In genomic region chr7:45971831-45972723, GRCm38 (mm10) we compare ENCODE assay signal across 34 mouse cellular contexts. TPM values are rescaled to one million over a fixed set of nuclear protein-coding genes. Genes with fewer than 3 reads are reported as not detected.
DNase-seq lines count a peak whose midpoint lies in the region; ATAC-seq lines count a peak whose summit lies in the region.
"Had no signal": no experiment of that assay in that cellular context is flagged by ENCODE, and none has a peak within 500 bp of the region (broad histone marks: within the 10 kb centered on the region; RNA-seq: fewer than 3 reads in every experiment).

No protein-coding gene starts in this region.

- no peak overlapping the region for H3K27ac ChIP-seq in heart, embryonic 12.5 days (ENCODE audit: poor library complexity, severe bottlenecking)
- H3K27ac ChIP-seq in liver, embryonic 11.5 days (ENCODE audit: low read depth, low read length) = no peak overlapping the region
- H3K27ac ChIP-seq: embryonic facial prominence, embryonic 12.5 days; heart, embryonic 10.5 days; hindbrain, embryonic 12.5 days; limb, embryonic 13.5 days; liver, embryonic 13.5 days; macrophage; midbrain, embryonic 10.5 days; neural tube, embryonic 13.5 days; stomach, postnatal 0 days had no signal

- peak; percentile 30 for DNase-seq in 416B (ENCODE audit: low read depth)
- peak; percentile 63 for DNase-seq in ES-CJ7 (ENCODE audit: low read depth, low spot score)
- DNase-seq in WW6 (ENCODE audit: low read depth, low spot score) = peak; percentile 14
- DNase-seq in liver, embryonic 11.5 days (ENCODE audit: low spot score) = no peak
- DNase-seq: adrenal gland, adult 2 months; cerebellum, adult 11 months; cerebellum, adult 9-10 months; cerebellum, postnatal 36 days; embryo, embryonic 11 days; gastrocnemius, postnatal 14 days; heart, adult 11 months; heart, postnatal 36 days; kidney, adult 8-10 months; kidney, postnatal 10 days; layer of hippocampus, adult 9-11 months; liver, embryonic 13.5 days; lung, adult 2 months; lung, postnatal 10 days; thymus, adult 18-20 months; thymus, postnatal 36 days had no signal

- H3K4me3 ChIP-seq in heart, embryonic 12.5 days = no peak overlapping the region
- H3K4me3 ChIP-seq in liver, embryonic 11.5 days (ENCODE audit: low read depth, low read length) = no peak overlapping the region
- H3K4me3 ChIP-seq: embryonic facial prominence, embryonic 12.5 days; heart, embryonic 10.5 days; hindbrain, embryonic 12.5 days; limb, embryonic 13.5 days; liver, embryonic 13.5 days; midbrain, embryonic 10.5 days; neural tube, embryonic 13.5 days had no signal

- H3K36me3 ChIP-seq in heart, embryonic 12.5 days = no peaks in the 10 kb centered on the region
- no peaks in the 10 kb centered on the region for H3K36me3 ChIP-seq in liver, embryonic 11.5 days (ENCODE audit: control insufficient read depth, insufficient read depth, low read length)
- H3K36me3 ChIP-seq: embryonic facial prominence, embryonic 12.5 days; heart, embryonic 10.5 days; hindbrain, embryonic 12.5 days; limb, embryonic 13.5 days; liver, embryonic 13.5 days; midbrain, embryonic 10.5 days; neural tube, embryonic 13.5 days had no signal

- H3K4me2 ChIP-seq in heart, embryonic 12.5 days = no peak overlapping the region
- H3K4me2 ChIP-seq in liver, embryonic 11.5 days = no peak overlapping the region
- H3K4me2 ChIP-seq: embryonic facial prominence, embryonic 12.5 days; hindbrain, embryonic 12.5 days; limb, embryonic 13.5 days; liver, embryonic 13.5 days; neural tube, embryonic 13.5 days had no signal

- H3K27me3 ChIP-seq in heart, embryonic 12.5 days (replicated peaks) = 0 out of 2 replicates have a peak, but pooled peaks cover 3% of the 10 kb centered on the region
- no peaks in the 10 kb centered on the region for H3K27me3 ChIP-seq in liver, embryonic 11.5 days (replicated peaks; ENCODE audit: control insufficient read depth, insufficient read depth, low read length)
- H3K27me3 ChIP-seq: embryonic facial prominence, embryonic 12.5 days; hindbrain, embryonic 12.5 days; liver, embryonic 13.5 days; neural tube, embryonic 13.5 days had no signal

- ATAC-seq in megakaryocyte progenitor cell, adult 5-6 weeks (replicated peaks; ENCODE audit: poor library complexity) = peak; percentile 53
- ATAC-seq in heart, embryonic 12.5 days (ENCODE audit: insufficient number of reproducible peaks, low FRiP score) = no peak
- ATAC-seq in monocyte, adult 5-6 weeks (replicated peaks; ENCODE audit: insufficient number of reproducible peaks, low FRiP score, low TSS enrichment, poor library complexity, severe bottlenecking) = no peak
- ATAC-seq in liver, embryonic 11.5 days (replicated peaks; ENCODE audit: low FRiP score) = no peak
- ATAC-seq: forebrain, embryonic 14.5 days; intestine, embryonic 16.5 days had no signal

- no peaks in the 10 kb centered on the region for H3K9me3 ChIP-seq in heart, embryonic 12.5 days (replicated peaks)
- no peaks in the 10 kb centered on the region for H3K9me3 ChIP-seq in liver, embryonic 11.5 days (ENCODE audit: control insufficient read depth, low read length)
- H3K9me3 ChIP-seq: embryonic facial prominence, embryonic 12.5 days; heart, embryonic 10.5 days; hindbrain, embryonic 12.5 days; limb, embryonic 13.5 days; liver, embryonic 13.5 days; midbrain, embryonic 10.5 days; neural tube, embryonic 13.5 days had no signal

- no peaks in the 10 kb centered on the region for H3K4me1 ChIP-seq in heart, embryonic 12.5 days (replicated peaks)
- H3K4me1 ChIP-seq in liver, embryonic 11.5 days (replicated peaks; ENCODE audit: control insufficient read depth, insufficient read depth, low read length) = peaks cover 5% of the 10 kb centered on the region; the same call in 1 of the 2 replicates
- H3K4me1 ChIP-seq: embryonic facial prominence, embryonic 12.5 days; hindbrain, embryonic 12.5 days; limb, embryonic 13.5 days; midbrain, embryonic 10.5 days had no signal

- H3K9ac ChIP-seq in heart, embryonic 12.5 days = no peak overlapping the region
- H3K9ac ChIP-seq in liver, embryonic 11.5 days (ENCODE audit: low read depth, low read length) = no peak overlapping the region
- H3K9ac ChIP-seq: embryonic facial prominence, embryonic 12.5 days; hindbrain, embryonic 12.5 days; limb, embryonic 13.5 days; liver, embryonic 13.5 days; neural tube, embryonic 13.5 days had no signal

- 75% methylated on average over 11 of the region's 11 CpGs for WGBS in heart, embryonic 12.5 days
- 67% methylated on average over 11 of the region's 11 CpGs for WGBS in liver, embryonic 11.5 days

RNA-seq across cellular contexts. Expression of gene Ccdc114, which starts 48.2 kb away (rescaled TPM):
- 0.99 and 2.0 TPM in 2 replicates for total RNA-seq in megakaryocyte progenitor cell, adult 5-6 weeks (2015)
- total RNA-seq in megakaryocyte progenitor cell, adult 5-6 weeks (2017) = 2.6 and 3.3 TPM in 2 replicates
- 2.4 and 3.5 TPM in 2 replicates for polyA plus RNA-seq in heart, embryonic 12.5 days (2016; fragmentation: Nextera tagmentation; extraction: Ambion mirVana)
- total RNA-seq in monocyte, adult 5-6 weeks (2017) = 2.9 TPM in 2 of 3 replicates, not detected in the other
- polyA plus RNA-seq in liver, embryonic 11.5 days (2014; fragmentation: Nextera tagmentation; extraction: Ambion mirVana) = 2.4 and 4.3 TPM in 2 replicates

RNA-seq across cellular contexts. Expression of gene Emp3, which starts 50.9 kb away (rescaled TPM):
- 238 and 280 TPM in 2 replicates for total RNA-seq in megakaryocyte progenitor cell, adult 5-6 weeks (2015)
- 186 and 203 TPM in 2 replicates for total RNA-seq in megakaryocyte progenitor cell, adult 5-6 weeks (2017)
- polyA plus RNA-seq in heart, embryonic 12.5 days (2016; fragmentation: Nextera tagmentation; extraction: Ambion mirVana) = 63.1 and 69.0 TPM in 2 replicates
- total RNA-seq in monocyte, adult 5-6 weeks (2017) = 293 to 405 TPM (median 376 TPM) in 3 replicates
- polyA plus RNA-seq in liver, embryonic 11.5 days (2014; fragmentation: Nextera tagmentation; extraction: Ambion mirVana) = 91.8 and 99.6 TPM in 2 replicates

RNA-seq across cellular contexts. Expression of gene Abcc6, which starts 58.0 kb away (rescaled TPM):
- not detected in 2 replicates for total RNA-seq in megakaryocyte progenitor cell, adult 5-6 weeks (2015)
- not detected in 2 replicates for total RNA-seq in megakaryocyte progenitor cell, adult 5-6 weeks (2017)
- polyA plus RNA-seq in heart, embryonic 12.5 days (2016; fragmentation: Nextera tagmentation; extraction: Ambion mirVana) = 0.06 and 0.22 TPM in 2 replicates
- not detected in 3 replicates for total RNA-seq in monocyte, adult 5-6 weeks (2017)
- 5.2 and 5.4 TPM in 2 replicates for polyA plus RNA-seq in liver, embryonic 11.5 days (2014; fragmentation: Nextera tagmentation; extraction: Ambion mirVana)
- total RNA-seq: heart, postnatal 36 days had no signal
- polyA plus RNA-seq: C2C12, macrophage had no signal
